Mouse (Mus musculus): ENCODE results near the gene Ktn1. TPM values are rescaled to one million over a fixed set of nuclear protein-coding genes. Genes with fewer than 3 reads are reported as not detected.

Gene Ktn1
- polyA plus RNA-seq, 1 experiment from 2014 or later = 60.6 TPM

- no peaks in the 10 kb centered on the region for H3K9me3 ChIP-seq (ENCODE audit: control insufficient read depth, low read length)
- DNase-seq (ENCODE audit: low spot score) = peak; percentile 16
- no peaks in the 10 kb centered on the region for H3K27me3 ChIP-seq (replicated peaks; ENCODE audit: control insufficient read depth, insufficient read depth, low read length)
- no peak overlapping the region for H3K9ac ChIP-seq (ENCODE audit: low read depth, low read length)
- ATAC-seq (ENCODE audit: low read depth) = no peak
- H3K4me1 ChIP-seq (ENCODE audit: control insufficient read depth, insufficient read depth, low read length) = peaks cover 9% of the 10 kb centered on the region
- no peak overlapping the region for H3K27ac ChIP-seq (replicated peaks; ENCODE audit: low read depth, low read length)
- no peak overlapping the region for H3K4me2 ChIP-seq (ENCODE audit: low read depth, low read length)
- H3K4me3 ChIP-seq (ENCODE audit: low read depth, low read length) = no peak overlapping the region
- WGBS = 65% methylated on average over 4 of the region's 4 CpGs
- no peaks in the 10 kb centered on the region for H3K36me3 ChIP-seq (ENCODE audit: control insufficient read depth, insufficient read depth, low read length)
Observed at GRCm38 (mm10) chr14:47754253-47754897, 106.1 kb downstream of the Ktn1 start.

GRCm38 (mm10) chr14:47756411-47757065 lies 108.3 kb downstream of the Ktn1 start:
- no peaks in the 10 kb centered on the region for H3K36me3 ChIP-seq (ENCODE audit: control insufficient read depth, insufficient read depth, low read length)
- H3K9ac ChIP-seq (ENCODE audit: low read depth, low read length) = no peak overlapping the region
- 70% methylated on average over 9 of the region's 9 CpGs for WGBS
- no peaks in the 10 kb centered on the region for H3K9me3 ChIP-seq (ENCODE audit: control insufficient read depth, low read length)
- no peaks in the 10 kb centered on the region for H3K27me3 ChIP-seq (replicated peaks; ENCODE audit: control insufficient read depth, insufficient read depth, low read length)
- DNase-seq (ENCODE audit: low spot score) (peak; percentile 59), ATAC-seq (ENCODE audit: low read depth) (no peak; the same call in 1 of the 2 replicates)
- H3K27ac ChIP-seq (replicated peaks; ENCODE audit: low read depth, low read length) = no peak overlapping the region
- no peak overlapping the region for H3K4me3 ChIP-seq (ENCODE audit: low read depth, low read length)
- H3K4me2 ChIP-seq (ENCODE audit: low read depth, low read length) = no peak overlapping the region
- peaks cover 9% of the 10 kb centered on the region for H3K4me1 ChIP-seq (ENCODE audit: control insufficient read depth, insufficient read depth, low read length)

- Histone ChIP-seq H3K4me1 (ENCODE audit: control insufficient read depth, insufficient read depth, low read length) (no peaks in the 10 kb centered on the region), H3K4me3 (ENCODE audit: low read depth, low read length) (no peak overlapping the region), H3K9ac (ENCODE audit: low read depth, low read length) (no peak overlapping the region), H3K9me3 (ENCODE audit: control insufficient read depth, low read length) (no peaks in the 10 kb centered on the region), H3K27ac (replicated peaks; ENCODE audit: low read depth, low read length) (no peak overlapping the region), H3K36me3 (ENCODE audit: control insufficient read depth, insufficient read depth, low read length) (no peaks in the 10 kb centered on the region), H3K27me3 (replicated peaks; ENCODE audit: control insufficient read depth, insufficient read depth, low read length) (no peaks in the 10 kb centered on the region), H3K4me2 (ENCODE audit: low read depth, low read length) (no peak overlapping the region)
- ATAC-seq (ENCODE audit: low read depth) (no peak), DNase-seq (ENCODE audit: low spot score) (no peak)
- WGBS = 61% methylated on average over 6 of the region's 6 CpGs
Observed at GRCm38 (mm10) chr14:47765192-47765591, 116.9 kb downstream of the Ktn1 start.

GRCm38 (mm10) chr14:47765796-47766195 lies 117.5 kb downstream of the Ktn1 start:
- 71% methylated on average over 3 of the region's 3 CpGs for WGBS
- no peaks in the 10 kb centered on the region for H3K27me3 ChIP-seq (replicated peaks; ENCODE audit: control insufficient read depth, insufficient read depth, low read length)
- H3K9ac ChIP-seq (ENCODE audit: low read depth, low read length) = no peak overlapping the region
- no peak for ATAC-seq (ENCODE audit: low read depth)
- H3K36me3 ChIP-seq (ENCODE audit: control insufficient read depth, insufficient read depth, low read length) = no peaks in the 10 kb centered on the region
- H3K4me3 ChIP-seq (ENCODE audit: low read depth, low read length) = no peak overlapping the region
- H3K27ac ChIP-seq (replicated peaks; ENCODE audit: low read depth, low read length) = no peak overlapping the region
- H3K9me3 ChIP-seq (ENCODE audit: control insufficient read depth, low read length) = no peaks in the 10 kb centered on the region
- H3K4me2 ChIP-seq (ENCODE audit: low read depth, low read length) = no peak overlapping the region
- H3K4me1 ChIP-seq (ENCODE audit: control insufficient read depth, insufficient read depth, low read length) = no peaks in the 10 kb centered on the region
- no peak for DNase-seq (ENCODE audit: low spot score)

- H3K27ac ChIP-seq (replicated peaks; ENCODE audit: low read depth, low read length) = no peak overlapping the region
- no peaks in the 10 kb centered on the region for H3K36me3 ChIP-seq (ENCODE audit: control insufficient read depth, insufficient read depth, low read length)
- no peak overlapping the region for H3K4me3 ChIP-seq (ENCODE audit: low read depth, low read length)
- no peaks in the 10 kb centered on the region for H3K4me1 ChIP-seq (ENCODE audit: control insufficient read depth, insufficient read depth, low read length)
- 68% methylated on average over 2 of the region's 2 CpGs for WGBS
- no peak for ATAC-seq (ENCODE audit: low read depth)
- H3K4me2 ChIP-seq (ENCODE audit: low read depth, low read length) = no peak overlapping the region
- no peaks in the 10 kb centered on the region for H3K9me3 ChIP-seq (ENCODE audit: control insufficient read depth, low read length)
- no peaks in the 10 kb centered on the region for H3K27me3 ChIP-seq (replicated peaks; ENCODE audit: control insufficient read depth, insufficient read depth, low read length)
- no peak for DNase-seq (ENCODE audit: low spot score)
- H3K9ac ChIP-seq (ENCODE audit: low read depth, low read length) = no peak overlapping the region
Observed at GRCm38 (mm10) chr14:47766373-47766772, 118.1 kb downstream of the Ktn1 start.

GRCm38 (mm10) chr14:47771496-47771895 lies 123.2 kb downstream of the Ktn1 start:
- H3K27ac ChIP-seq (replicated peaks; ENCODE audit: low read depth, low read length) = no peak overlapping the region
- ATAC-seq (ENCODE audit: low read depth) (no peak), DNase-seq (ENCODE audit: low spot score) (no peak)
- H3K27me3 ChIP-seq (replicated peaks; ENCODE audit: control insufficient read depth, insufficient read depth, low read length) = no peaks in the 10 kb centered on the region
- H3K4me1 ChIP-seq (ENCODE audit: control insufficient read depth, insufficient read depth, low read length) = no peaks in the 10 kb centered on the region
- 82% methylated on average over 4 of the region's 4 CpGs for WGBS
- H3K4me2 ChIP-seq (ENCODE audit: low read depth, low read length) = no peak overlapping the region
- no peak overlapping the region for H3K4me3 ChIP-seq (ENCODE audit: low read depth, low read length)
- no peaks in the 10 kb centered on the region for H3K36me3 ChIP-seq (ENCODE audit: control insufficient read depth, insufficient read depth, low read length)
- H3K9me3 ChIP-seq (ENCODE audit: control insufficient read depth, low read length) = peaks cover 7% of the 10 kb centered on the region; the same call in 1 of the 2 replicates
- H3K9ac ChIP-seq (ENCODE audit: low read depth, low read length) = no peak overlapping the region

GRCm38 (mm10) chr14:47775543-47775942 lies 127.3 kb downstream of the Ktn1 start:
- H3K27me3 ChIP-seq (replicated peaks; ENCODE audit: control insufficient read depth, insufficient read depth, low read length) = no peaks in the 10 kb centered on the region
- H3K36me3 ChIP-seq (ENCODE audit: control insufficient read depth, insufficient read depth, low read length) = no peaks in the 10 kb centered on the region
- no peak overlapping the region for H3K9ac ChIP-seq (ENCODE audit: low read depth, low read length)
- DNase-seq (ENCODE audit: low spot score) (no peak), ATAC-seq (ENCODE audit: low read depth) (no peak)
- no peaks in the 10 kb centered on the region for H3K4me1 ChIP-seq (ENCODE audit: control insufficient read depth, insufficient read depth, low read length)
- H3K4me2 ChIP-seq (ENCODE audit: low read depth, low read length) = no peak overlapping the region
- H3K9me3 ChIP-seq (ENCODE audit: control insufficient read depth, low read length) = peaks cover 7% of the 10 kb centered on the region; the same call in 1 of the 2 replicates
- H3K27ac ChIP-seq (replicated peaks; ENCODE audit: low read depth, low read length) = no peak overlapping the region
- H3K4me3 ChIP-seq (ENCODE audit: low read depth, low read length) = no peak overlapping the region
- 87% methylated on average over 3 of the region's 3 CpGs for WGBS

- no peak overlapping the region for H3K9ac ChIP-seq (ENCODE audit: low read depth, low read length)
- DNase-seq (ENCODE audit: low spot score) = no peak
- no peaks in the 10 kb centered on the region for H3K36me3 ChIP-seq (ENCODE audit: control insufficient read depth, insufficient read depth, low read length)
- no peak overlapping the region for H3K4me3 ChIP-seq (ENCODE audit: low read depth, low read length)
- H3K27ac ChIP-seq (replicated peaks; ENCODE audit: low read depth, low read length) = no peak overlapping the region
- WGBS = 73% methylated on average over 6 of the region's 6 CpGs
- peaks cover 7% of the 10 kb centered on the region; the same call in 1 of the 2 replicates for H3K9me3 ChIP-seq (ENCODE audit: control insufficient read depth, low read length)
- ATAC-seq (ENCODE audit: low read depth) = no peak
- H3K4me2 ChIP-seq (ENCODE audit: low read depth, low read length) = no peak overlapping the region
- H3K4me1 ChIP-seq (ENCODE audit: control insufficient read depth, insufficient read depth, low read length) = no peaks in the 10 kb centered on the region
- H3K27me3 ChIP-seq (replicated peaks; ENCODE audit: control insufficient read depth, insufficient read depth, low read length) = no peaks in the 10 kb centered on the region
Observed at GRCm38 (mm10) chr14:47776260-47777035, 128.2 kb downstream of the Ktn1 start.

Measured in embryonic facial prominence, embryonic 14.5 days (tissue).